9 mouse cellular contexts compared by ENCODE assay signal in genomic region chr9:29411408-29412180, GRCm38 (mm10).
DNase-seq lines count a peak whose midpoint lies in the region; ATAC-seq and TF ChIP-seq lines count a peak whose summit lies in the region.
"Had no signal": no experiment of that assay in that cellular context is flagged by ENCODE, and none has a peak within 500 bp of the region (broad histone marks: within the 10 kb centered on the region; RNA-seq: fewer than 3 reads in every experiment).

No protein-coding gene starts in this region.

- no peak for DNase-seq in Patski (ENCODE audit: low read depth, low spot score)
- peak; percentile 93 to 94 for DNase-seq in cerebellum, adult 18-20 months
- DNase-seq in limb, embryonic 11.5 days (ENCODE audit: low spot score) = peak; percentile 74
- DNase-seq in midbrain, postnatal 0 days (ENCODE audit: low spot score) = peak; percentile 71
- no peak for DNase-seq in urinary bladder, postnatal 25 days (ENCODE audit: low spot score)

- peak; percentile 52 for ATAC-seq in Patski
- ATAC-seq in forebrain, embryonic 16.5 days = peak; percentile 55
- peak; percentile 57 for ATAC-seq in hindbrain, embryonic 16.5 days
- ATAC-seq in limb, embryonic 11.5 days (ENCODE audit: insufficient number of reproducible peaks, low FRiP score, low TSS enrichment, low read depth) = peak; percentile 39; the same call in 1 of the 2 replicates
- ATAC-seq in midbrain, postnatal 0 days (ENCODE audit: low FRiP score) = peak; percentile 42
- no peak for ATAC-seq in erythroblast, adult 5-6 weeks (replicated peaks; ENCODE audit: low FRiP score, poor library complexity, severe bottlenecking)

- under 1% methylated on average over 40 of the region's 40 CpGs for WGBS in forebrain, embryonic 16.5 days
- under 1% methylated on average over 40 of the region's 40 CpGs for WGBS in hindbrain, embryonic 16.5 days
- WGBS in limb, embryonic 11.5 days = under 1% methylated on average over 37 of the region's 40 CpGs
- under 1% methylated on average over 37 of the region's 40 CpGs for WGBS in midbrain, postnatal 0 days

- peak overlapping the region; percentile 61 for H3K4me3 ChIP-seq in forebrain, embryonic 16.5 days (replicated peaks; ENCODE audit: low read length)
- peak overlapping the region; percentile 63 for H3K4me3 ChIP-seq in hindbrain, embryonic 16.5 days (ENCODE audit: low read length)
- peak overlapping the region; percentile 49 for H3K4me3 ChIP-seq in limb, embryonic 11.5 days (ENCODE audit: low read depth, low read length)
- peak overlapping the region; percentile 69 for H3K4me3 ChIP-seq in midbrain, postnatal 0 days (ENCODE audit: low read depth, low read length)
- H3K4me3 ChIP-seq: myocyte had no signal

- POLR2A ChIA-PET in Patski (lab: Charles Lee) = no interaction called here

- CTCF ChIA-PET in Patski (lab: Charles Lee) = interaction anchor here (0.6 to 2.3 kb wide), 8 partner anchors 10 to 172 kb away, joined by 3 to 8 read pairs (median 4); no protein-coding TSS in a partner anchor

- no peaks in the 10 kb centered on the region for H3K36me3 ChIP-seq in forebrain, embryonic 16.5 days (ENCODE audit: control insufficient read depth, insufficient read depth)
- no peaks in the 10 kb centered on the region for H3K36me3 ChIP-seq in hindbrain, embryonic 16.5 days (ENCODE audit: control insufficient read depth, insufficient read depth, low read length)
- H3K36me3 ChIP-seq in limb, embryonic 11.5 days (ENCODE audit: control insufficient read depth, insufficient read depth, low read length) = no peaks in the 10 kb centered on the region
- H3K36me3 ChIP-seq in midbrain, postnatal 0 days (ENCODE audit: insufficient read depth, low read length) = no peaks in the 10 kb centered on the region

- in situ Hi-C loops in Patski (cut with MboI; ENCODE audit: low pct_unique_long_range_greater_than_20kb) = no loop called here

- peak overlapping the region; percentile 71 for H3K9ac ChIP-seq in forebrain, embryonic 16.5 days (replicated peaks; ENCODE audit: low read depth, low read length)
- peak overlapping the region; percentile 78 for H3K9ac ChIP-seq in hindbrain, embryonic 16.5 days (ENCODE audit: low read depth, low read length)
- H3K9ac ChIP-seq in limb, embryonic 11.5 days (ENCODE audit: low read length) = peak overlapping the region; percentile 58; the same call in 1 of the 2 replicates
- peak overlapping the region; percentile 65 for H3K9ac ChIP-seq in midbrain, postnatal 0 days (replicated peaks; ENCODE audit: low read length, poor library complexity, severe bottlenecking)

- peaks cover 18% of the 10 kb centered on the region for H3K4me1 ChIP-seq in forebrain, embryonic 16.5 days (replicated peaks; ENCODE audit: control insufficient read depth, insufficient read depth, low read length)
- peaks cover 8% of the 10 kb centered on the region for H3K4me1 ChIP-seq in hindbrain, embryonic 16.5 days (ENCODE audit: control insufficient read depth, insufficient read depth, low read depth, low read length)
- H3K4me1 ChIP-seq in limb, embryonic 11.5 days (ENCODE audit: control insufficient read depth, insufficient read depth, low read length) = no peaks in the 10 kb centered on the region
- H3K4me1 ChIP-seq in midbrain, postnatal 0 days (ENCODE audit: insufficient read depth, low read length) = no peaks in the 10 kb centered on the region; the same call in 1 of the 2 replicates

- H3K4me2 ChIP-seq in forebrain, embryonic 16.5 days (ENCODE audit: low read length) = peak overlapping the region; percentile 98
- H3K4me2 ChIP-seq in hindbrain, embryonic 16.5 days (ENCODE audit: low read length) = peak overlapping the region; percentile 87
- peak overlapping the region; percentile 84 for H3K4me2 ChIP-seq in limb, embryonic 11.5 days (ENCODE audit: low read depth, severe bottlenecking)
- H3K4me2 ChIP-seq in midbrain, postnatal 0 days (ENCODE audit: low read depth, low read length, poor library complexity, severe bottlenecking) = peak overlapping the region; percentile 83

- peaks cover 9% of the 10 kb centered on the region for H3K27me3 ChIP-seq in Patski
- peaks cover 25% of the 10 kb centered on the region for H3K27me3 ChIP-seq in forebrain, embryonic 16.5 days (replicated peaks; ENCODE audit: control insufficient read depth, insufficient read depth, low read length)
- no peaks in the 10 kb centered on the region for H3K27me3 ChIP-seq in hindbrain, embryonic 16.5 days (replicated peaks; ENCODE audit: control insufficient read depth, insufficient read depth, low read length)
- peaks cover 27% of the 10 kb centered on the region for H3K27me3 ChIP-seq in limb, embryonic 11.5 days (ENCODE audit: control insufficient read depth, insufficient read depth, low read length)
- no peaks in the 10 kb centered on the region for H3K27me3 ChIP-seq in midbrain, postnatal 0 days (ENCODE audit: insufficient read depth, low read length)

- H3K27ac ChIP-seq in forebrain, embryonic 16.5 days (ENCODE audit: low read length) = peak overlapping the region; percentile 76
- H3K27ac ChIP-seq in hindbrain, embryonic 16.5 days (ENCODE audit: low read depth, low read length) = peak overlapping the region; percentile 87
- H3K27ac ChIP-seq in limb, embryonic 11.5 days (replicated peaks; ENCODE audit: low read depth, low read length) = peak overlapping the region; percentile 56
- H3K27ac ChIP-seq in midbrain, postnatal 0 days (ENCODE audit: low read depth, low read length) = peak overlapping the region; percentile 84

- H3K9me3 ChIP-seq in forebrain, embryonic 16.5 days (ENCODE audit: control insufficient read depth, low read length) = no peaks in the 10 kb centered on the region
- no peaks in the 10 kb centered on the region for H3K9me3 ChIP-seq in hindbrain, embryonic 16.5 days (ENCODE audit: control insufficient read depth, low read length)
- H3K9me3 ChIP-seq in limb, embryonic 11.5 days (ENCODE audit: control insufficient read depth, low read length) = no peaks in the 10 kb centered on the region
- H3K9me3 ChIP-seq in midbrain, postnatal 0 days (ENCODE audit: low read length) = no peaks in the 10 kb centered on the region

- peak; percentile 71 for TF ChIP-seq CTCF in Patski (IDR thresholded peaks at IDR 0.05)
- peak; percentile 81 for TF ChIP-seq CTCF in midbrain, postnatal 0 days (IDR thresholded peaks at IDR 0.05)

Comparison
In these comparisons a context has a peak if more than half of its experiments do, and no peak if none do; other contexts are left out.
1. DNase-seq: peak in cerebellum, adult 18-20 months (2 of 2), limb, embryonic 11.5 days (single experiment) and midbrain, postnatal 0 days (single experiment); none in Patski (single experiment) and urinary bladder, postnatal 25 days (single experiment).
2. Peak in every context shown above with its lines, with median percentiles within 50 percentile points of each other: H3K27ac ChIP-seq, H3K4me2 ChIP-seq, H3K4me3 ChIP-seq and H3K9ac ChIP-seq.